Mouse (Mus musculus) heart, embryonic 16.5 days (tissue): ENCODE measurements at regions not wholly inside any gene's neighbourhood (a gene's known extent, or its start where the extent isn't known, plus 50 kb on each side); places are given as distances from the start of the nearest gene placed in this dataset.

Experiments
- ATAC-seq: fragments of 200-750 bp; cut with Nextera tagmentation; replicated peaks from 2 replicates; pipeline ENCODE4 v1.8.0; 2017; ENCODE audit warnings: moderate number of reproducible peaks; ENCODE audit not compliant: insufficient read depth, low FRiP score; ENCODE audit errors: extremely low read depth
- H3K27ac ChIP-seq: fragments of 300-500 bp; sonication (generic); 2 replicates; pipeline ENCODE4 v1.5.1; 2014; ENCODE audit warnings: mild to moderate bottlenecking, low read length, control low read depth, moderate library complexity
- H3K27me3 ChIP-seq: fragments of 300-500 bp; sonication (generic); 2 replicates; pipeline ENCODE4 v1.6.1; 2014; ENCODE audit warnings: low read length, mixed read lengths; ENCODE audit not compliant: control insufficient read depth, insufficient read depth
- H3K36me3 ChIP-seq: fragments of 300-500 bp; sonication (generic); 2 replicates; pipeline ENCODE4 v1.6.1; 2014; ENCODE audit not compliant: control insufficient read depth, insufficient read depth
- H3K4me1 ChIP-seq: fragments of 300-500 bp; sonication (generic); 2 replicates; pipeline ENCODE4 v1.6.1; 2014; ENCODE audit warnings: low read length, mixed read lengths; ENCODE audit not compliant: control insufficient read depth, insufficient read depth
- H3K4me2 ChIP-seq: fragments of 300-500 bp; sonication (generic); 2 replicates; pipeline ENCODE4 v1.6.1; 2014; ENCODE audit warnings: low read depth, mild to moderate bottlenecking, control low read depth, low read length
- H3K4me3 ChIP-seq: fragments of 300-500 bp; sonication (generic); 2 replicates; pipeline ENCODE4 v1.5.1; 2014; ENCODE audit warnings: mild to moderate bottlenecking, control low read depth, low read length
- H3K9ac ChIP-seq: fragments of 300-500 bp; sonication (generic); 2 replicates; pipeline ENCODE4 v1.6.1; 2014; ENCODE audit warnings: low read length, control low read depth
- H3K9me3 ChIP-seq: fragments of 300-500 bp; sonication (generic); replicated peaks from 2 replicates; pipeline ENCODE4 v1.6.1; 2016; ENCODE audit warnings: low read length; ENCODE audit not compliant: control insufficient read depth
- WGBS: fragments of 180-500 bp; shearing (Covaris S2); extraction: QIAGEN DNeasy Blood & Tissue Kit; methylation state at CpG from one replicate; pipeline ENCODE4 v1.1.7; 2014; 5-methylcytosine and 5-hydroxymethylcytosine counted together

DNA sequence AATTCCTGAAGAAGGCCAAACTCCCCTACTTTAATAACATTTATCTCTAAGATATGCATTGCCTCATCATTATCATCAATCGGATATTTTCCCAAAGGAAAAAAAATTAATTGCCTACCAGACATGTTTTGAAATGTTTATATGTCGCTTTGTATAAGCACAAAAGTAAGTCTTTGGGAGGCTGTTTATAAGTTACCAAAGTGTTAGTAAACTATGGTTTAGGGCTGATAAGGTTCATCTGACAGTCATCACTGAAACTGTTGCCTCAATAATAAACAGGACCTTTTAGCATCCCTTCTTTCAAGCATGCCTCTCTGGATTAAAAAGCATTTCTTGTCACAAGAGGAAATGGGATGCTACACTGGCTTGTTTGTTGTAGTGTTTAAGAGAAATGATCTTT is 202.1 kb downstream of the Wdr11 start:
- Histone ChIP-seq H3K4me2 (no peak overlapping the region), H3K27me3 (no peaks in the 10 kb centered on the region), H3K36me3 (no peaks in the 10 kb centered on the region), H3K4me3 (no peak overlapping the region), H3K27ac (no peak overlapping the region), H3K9me3 (no peaks in the 10 kb centered on the region), H3K4me1 (no peaks in the 10 kb centered on the region), H3K9ac (no peak overlapping the region)
- 67% methylated on average over 2 of the region's 2 CpGs for WGBS
- no peak for ATAC-seq

DNA sequence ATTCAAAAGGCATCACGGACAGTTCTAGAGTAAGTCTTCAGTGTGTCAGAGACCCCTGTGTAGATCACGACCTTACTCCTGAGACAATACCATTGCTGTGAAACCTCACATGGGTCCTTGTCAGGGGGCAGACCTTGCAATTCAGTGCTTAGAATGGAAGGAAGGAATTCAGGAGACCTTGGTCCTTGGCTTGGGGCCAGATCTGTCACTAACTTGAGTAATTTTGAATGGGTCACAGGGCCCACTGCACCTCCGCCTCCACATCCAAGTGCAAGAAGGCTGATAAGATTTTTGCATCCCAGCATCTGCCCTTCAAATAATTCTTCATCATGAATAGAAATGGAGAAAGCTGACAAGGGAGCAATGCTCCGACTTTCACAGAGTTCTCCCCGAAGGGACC is 202.6 kb downstream of the Wdr11 start:
- H3K4me3 ChIP-seq: no peak overlapping the region
- H3K27ac ChIP-seq: no peak overlapping the region
- no peaks in the 10 kb centered on the region for H3K36me3 ChIP-seq
- no peak for ATAC-seq
- no peaks in the 10 kb centered on the region for H3K27me3 ChIP-seq
- no peaks in the 10 kb centered on the region for H3K9me3 ChIP-seq
- 55% methylated on average over 5 of the region's 5 CpGs for WGBS
- no peak overlapping the region for H3K4me2 ChIP-seq
- no peak overlapping the region for H3K9ac ChIP-seq
- H3K4me1 ChIP-seq: peaks cover 3% of the 10 kb centered on the region; the same call in 1 of the 2 replicates

GRCm38 (mm10) chr7:129798525-129798924 is 206.9 kb downstream of the Wdr11 start:
- 83% methylated on average over 5 of the region's 5 CpGs for WGBS
- Histone ChIP-seq H3K27ac (no peak overlapping the region), H3K4me2 (no peak overlapping the region), H3K4me3 (no peak overlapping the region), H3K9me3 (no peaks in the 10 kb centered on the region), H3K9ac (no peak overlapping the region), H3K36me3 (no peaks in the 10 kb centered on the region), H3K4me1 (peaks cover 25% of the 10 kb centered on the region), H3K27me3 (no peaks in the 10 kb centered on the region)
- ATAC-seq: no peak

GRCm38 (mm10) chr7:129800461-129800867 is 208.8 kb downstream of the Wdr11 start:
- ATAC-seq: no peak
- Histone ChIP-seq H3K4me3 (no peak overlapping the region), H3K27ac (no peak overlapping the region), H3K9me3 (no peaks in the 10 kb centered on the region), H3K36me3 (no peaks in the 10 kb centered on the region), H3K4me1 (peaks cover 25% of the 10 kb centered on the region), H3K27me3 (no peaks in the 10 kb centered on the region), H3K4me2 (no peak overlapping the region), H3K9ac (no peak overlapping the region)
- WGBS: 65% methylated on average over 6 of the region's 6 CpGs

DNA sequence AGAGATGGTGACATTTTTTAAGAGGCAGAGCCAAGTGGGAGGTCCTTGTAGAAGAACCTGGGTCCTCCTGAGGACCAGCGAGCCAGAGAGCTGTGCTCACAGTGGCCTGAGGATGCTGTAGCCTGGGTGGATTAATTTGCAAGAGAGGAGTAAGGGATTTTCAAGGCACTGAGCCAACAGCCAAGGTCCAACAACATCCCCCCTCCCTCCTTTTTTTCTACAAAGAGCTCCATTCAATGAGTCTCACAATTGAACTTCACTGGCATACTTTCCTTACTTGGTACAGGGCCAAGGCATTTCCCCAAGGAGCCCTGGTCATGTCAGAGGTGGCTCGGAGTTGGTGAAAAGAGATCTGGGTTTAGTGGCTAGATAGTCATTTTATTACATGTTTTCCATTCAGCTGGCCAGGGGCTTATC is 209.8 kb downstream of the Wdr11 start:
- H3K9me3 ChIP-seq: no peaks in the 10 kb centered on the region
- no peaks in the 10 kb centered on the region for H3K36me3 ChIP-seq
- 28% methylated on average over 2 of the region's 2 CpGs for WGBS
- peak; percentile 63 for ATAC-seq
- H3K27me3 ChIP-seq: no peaks in the 10 kb centered on the region
- no peak overlapping the region for H3K9ac ChIP-seq
- no peak overlapping the region for H3K4me2 ChIP-seq
- peaks cover 25% of the 10 kb centered on the region for H3K4me1 ChIP-seq
- H3K27ac ChIP-seq: no peak overlapping the region; the same call in 1 of the 2 replicates
- H3K4me3 ChIP-seq: no peak overlapping the region

DNA sequence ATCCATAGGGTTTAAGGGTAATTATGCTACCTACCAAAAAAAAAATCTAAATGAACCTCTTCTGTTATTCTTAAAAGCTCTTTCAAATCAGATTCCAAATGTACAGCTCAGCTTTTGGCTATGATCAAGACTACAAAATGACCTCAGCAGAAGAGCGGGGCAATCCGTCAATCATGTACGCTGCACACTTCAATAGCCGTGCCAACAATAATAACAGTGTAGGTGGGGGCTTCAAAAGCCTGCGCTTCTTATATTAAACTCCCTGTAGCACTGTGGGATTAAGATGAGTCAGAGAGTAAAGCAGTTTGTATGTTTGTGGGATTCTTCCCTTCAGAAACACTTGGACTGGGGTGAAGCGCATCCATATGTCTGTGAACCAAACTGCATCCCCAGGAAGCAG is 210.5 kb downstream of the Wdr11 start:
- Histone ChIP-seq H3K4me3 (no peak overlapping the region), H3K9me3 (no peaks in the 10 kb centered on the region), H3K4me2 (no peak overlapping the region), H3K4me1 (peaks cover 25% of the 10 kb centered on the region), H3K27ac (0 out of 2 replicates have a peak overlapping the region, but pooled peaks have one; percentile 12), H3K9ac (no peak overlapping the region), H3K36me3 (no peaks in the 10 kb centered on the region), H3K27me3 (no peaks in the 10 kb centered on the region)
- ATAC-seq: no peak
- 50% methylated on average over 6 of the region's 6 CpGs for WGBS

DNA sequence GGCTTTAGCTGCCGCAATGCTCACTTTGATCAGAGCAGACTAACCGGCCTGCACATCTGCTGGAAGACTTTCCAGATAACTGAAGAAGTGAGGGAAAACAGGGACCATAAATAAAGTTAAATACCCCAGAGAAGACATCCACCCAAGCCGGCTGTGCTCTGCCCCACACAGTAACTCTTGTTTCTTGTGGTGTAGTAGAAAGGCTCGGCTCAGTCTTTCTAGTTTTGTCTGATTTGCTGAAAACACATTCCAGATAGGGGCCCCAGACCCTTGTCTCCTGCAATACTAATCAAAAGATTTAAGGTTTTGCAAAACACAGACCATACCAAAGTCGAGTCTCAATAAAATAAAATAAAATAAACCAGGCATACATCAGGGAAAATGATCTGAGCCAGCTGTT is 213.7 kb downstream of the Wdr11 start:
- ATAC-seq: no peak
- peaks cover 21% of the 10 kb centered on the region for H3K4me1 ChIP-seq
- H3K9ac ChIP-seq: no peak overlapping the region
- no peaks in the 10 kb centered on the region for H3K9me3 ChIP-seq
- 59% methylated on average over 5 of the region's 5 CpGs for whole genome bisulfite sequencing
- no peak overlapping the region for H3K4me2 ChIP-seq
- H3K36me3 ChIP-seq: no peaks in the 10 kb centered on the region
- H3K4me3 ChIP-seq: no peak overlapping the region
- no peaks in the 10 kb centered on the region for H3K27me3 ChIP-seq
- no peak overlapping the region for H3K27ac ChIP-seq

GRCm38 (mm10) chr7:129810141-129810540 is 218.5 kb downstream of the Wdr11 start:
- Histone ChIP-seq H3K4me2 (no peak overlapping the region), H3K27ac (peak overlapping the region; percentile 26; the same call in 1 of the 2 replicates), H3K27me3 (no peaks in the 10 kb centered on the region), H3K4me3 (no peak overlapping the region), H3K9me3 (no peaks in the 10 kb centered on the region), H3K36me3 (no peaks in the 10 kb centered on the region), H3K4me1 (no peaks in the 10 kb centered on the region), H3K9ac (no peak overlapping the region)
- 57% methylated on average over 9 of the region's 9 CpGs for WGBS
- no peak; the same call in 1 of the 2 replicates for ATAC-seq

DNA sequence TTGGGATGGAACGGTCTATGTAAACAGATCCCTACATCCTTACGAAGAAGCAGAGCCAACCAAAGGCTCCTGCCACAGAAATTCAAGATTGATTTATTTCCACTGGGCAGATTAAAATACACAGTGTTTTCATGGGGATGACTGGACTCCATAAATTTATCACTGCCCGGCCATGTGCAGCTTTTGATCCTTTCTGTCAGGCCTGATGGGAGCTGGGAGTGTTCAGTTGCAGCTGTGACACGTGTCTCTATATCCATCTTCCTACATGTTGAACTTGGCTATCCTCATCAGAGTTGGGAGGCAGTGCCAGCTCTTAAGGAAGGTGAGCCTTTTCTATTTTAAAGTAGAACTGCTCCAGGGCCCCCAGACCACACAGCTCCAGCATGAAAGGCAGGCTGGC is 218.9 kb downstream of the Wdr11 start:
- H3K27ac ChIP-seq: peak overlapping the region; percentile 26; the same call in 1 of the 2 replicates
- H3K9ac ChIP-seq: no peak overlapping the region
- no peaks in the 10 kb centered on the region for H3K27me3 ChIP-seq
- no peaks in the 10 kb centered on the region for H3K9me3 ChIP-seq
- no peak overlapping the region for H3K4me3 ChIP-seq
- H3K4me1 ChIP-seq: no peaks in the 10 kb centered on the region
- no peaks in the 10 kb centered on the region for H3K36me3 ChIP-seq
- 66% methylated on average over 4 of the region's 4 CpGs for WGBS
- no peak overlapping the region for H3K4me2 ChIP-seq
- ATAC-seq: 0 out of 2 replicates have a peak, but pooled peaks have one; percentile 32
